Mouse (Mus musculus): ENCODE data around the gene Krtap4-1. TPM values are rescaled to one million over a fixed set of nuclear protein-coding genes. Genes with fewer than 3 reads are reported as not detected.
A peak's percentile ranks its signal among the peaks of the same experiment; 100 is the strongest.
"Not testable (repeated sequence)": the region's sequence is repeated elsewhere in the genome, so short reads cannot be mapped to it uniquely, and the experiment has no call there.

Krtap4-1 gene
- polyA plus RNA-seq (2015; fragmentation: Nextera tagmentation; extraction: Ambion mirVana): not detected in 2 replicates

DNA sequence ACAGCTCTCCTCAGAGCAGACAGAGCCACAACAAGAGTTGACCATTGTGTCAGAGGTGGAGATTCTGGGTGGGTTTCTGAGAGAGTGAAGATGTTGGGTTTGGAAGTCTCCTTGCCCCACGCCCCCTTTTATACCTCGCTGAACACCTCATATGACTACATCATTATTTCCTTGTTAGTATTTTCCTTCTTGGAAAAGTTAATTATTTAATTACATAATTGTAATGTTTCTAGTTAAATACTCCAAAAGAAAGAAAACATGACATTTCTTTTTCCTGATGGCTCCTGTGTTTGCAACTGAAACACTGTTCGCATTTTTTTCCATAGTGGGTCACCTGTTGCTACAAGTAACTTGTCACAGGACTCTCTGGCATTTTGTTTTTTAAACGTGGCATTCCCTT, at the start of gene Krtap4-1:
Krtap4-1 (minus strand) TSS at position 101 of the 400 bp plus-strand sequence.
- H3K27me3 ChIP-seq (replicated peaks; ENCODE audit: control insufficient read depth, insufficient read depth, low read length): no peaks in the 10 kb centered on the region
- no peak within 1 kb of the TSS for H3K9ac ChIP-seq (replicated peaks; ENCODE audit: low read depth, low read length)
- H3K36me3 ChIP-seq (ENCODE audit: control insufficient read depth, insufficient read depth): no peaks in the 10 kb centered on the region
- H3K27ac ChIP-seq (ENCODE audit: low read length): no peak within 1 kb of the TSS
- no peak for ATAC-seq
- 84% methylated on average over 4 of the region's 4 CpGs for WGBS
- H3K9me3 ChIP-seq (ENCODE audit: control insufficient read depth, low read length): no peaks in the 10 kb centered on the region
- H3K4me1 ChIP-seq (replicated peaks; ENCODE audit: control insufficient read depth, insufficient read depth, low read length): no peaks in the 10 kb centered on the region
- no peak within 1 kb of the TSS for H3K4me3 ChIP-seq (replicated peaks; ENCODE audit: low read length)
- H3K4me2 ChIP-seq (ENCODE audit: low read length): no peak within 1 kb of the TSS

DNA sequence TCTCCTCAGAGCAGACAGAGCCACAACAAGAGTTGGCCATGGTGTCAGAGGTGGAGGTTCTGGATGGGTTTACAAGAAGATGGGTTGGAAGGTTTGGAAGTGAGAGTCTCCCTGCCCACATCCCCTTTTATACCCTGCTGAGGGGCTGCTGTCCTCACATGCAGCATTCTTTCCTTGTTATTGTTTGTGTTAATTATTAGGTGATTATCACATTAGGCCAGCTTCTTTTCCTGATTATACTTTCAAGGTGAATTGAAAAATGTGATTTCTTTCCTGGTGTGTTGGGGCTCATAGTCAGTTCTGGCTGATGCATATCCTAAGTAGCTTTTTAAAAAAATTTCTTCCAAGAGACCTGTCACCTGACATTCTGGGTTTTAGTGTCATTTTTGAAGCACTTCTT, 37.8 kb upstream of the Krtap4-1 start, which contains the start of gene Krtap4-6:
Krtap4-6 (minus strand) TSS at position 101 of the 400 bp plus-strand sequence.
- Histone ChIP-seq H3K4me3 (replicated peaks; ENCODE audit: low read length) (no peak within 1 kb of the TSS), H3K9ac (replicated peaks; ENCODE audit: low read depth, low read length) (no peak within 1 kb of the TSS), H3K9me3 (ENCODE audit: control insufficient read depth, low read length) (no peaks in the 10 kb centered on the region), H3K4me2 (ENCODE audit: low read length) (no peak within 1 kb of the TSS), H3K27me3 (replicated peaks; ENCODE audit: control insufficient read depth, insufficient read depth, low read length) (no peaks in the 10 kb centered on the region), H3K36me3 (ENCODE audit: control insufficient read depth, insufficient read depth) (no peaks in the 10 kb centered on the region), H3K27ac (ENCODE audit: low read length) (no peak within 1 kb of the TSS), H3K4me1 (replicated peaks; ENCODE audit: control insufficient read depth, insufficient read depth, low read length) (no peaks in the 10 kb centered on the region)
- ATAC-seq: no peak

DNA sequence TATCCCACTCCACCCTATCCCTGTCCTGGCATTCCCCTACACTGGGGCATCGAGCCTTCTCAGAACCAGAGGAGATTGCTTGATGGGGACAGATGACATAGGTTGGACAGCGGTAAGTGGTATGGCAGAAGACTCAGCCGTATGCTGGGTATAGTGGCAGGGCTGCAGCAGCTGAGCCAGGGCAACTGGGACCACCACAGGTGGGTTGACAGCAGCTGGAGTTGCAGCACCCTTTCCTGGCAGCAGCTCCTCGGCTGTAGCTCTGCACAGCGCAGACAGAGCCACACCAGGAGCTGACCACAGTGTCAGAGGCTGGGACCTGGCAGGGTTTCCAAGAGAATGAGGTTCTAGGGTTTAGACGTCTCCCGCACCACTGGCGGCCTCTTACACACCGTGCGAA, 34.8 kb upstream of the Krtap4-1 start:
- no peak overlapping the region for H3K27ac ChIP-seq (ENCODE audit: low read length)
- no peaks in the 10 kb centered on the region for H3K4me1 ChIP-seq (replicated peaks; ENCODE audit: control insufficient read depth, insufficient read depth, low read length)
- H3K9ac ChIP-seq (replicated peaks; ENCODE audit: low read depth, low read length): no peak overlapping the region
- H3K27me3 ChIP-seq (replicated peaks; ENCODE audit: control insufficient read depth, insufficient read depth, low read length): no peaks in the 10 kb centered on the region
- no peak overlapping the region for H3K4me3 ChIP-seq (replicated peaks; ENCODE audit: low read length)
- H3K4me2 ChIP-seq (ENCODE audit: low read length): no peak overlapping the region
- no peaks in the 10 kb centered on the region for H3K36me3 ChIP-seq (ENCODE audit: control insufficient read depth, insufficient read depth)
- no peaks in the 10 kb centered on the region for H3K9me3 ChIP-seq (ENCODE audit: control insufficient read depth, low read length)
- ATAC-seq: no peak
- 85% methylated on average over 10 of the region's 10 CpGs for WGBS

DNA sequence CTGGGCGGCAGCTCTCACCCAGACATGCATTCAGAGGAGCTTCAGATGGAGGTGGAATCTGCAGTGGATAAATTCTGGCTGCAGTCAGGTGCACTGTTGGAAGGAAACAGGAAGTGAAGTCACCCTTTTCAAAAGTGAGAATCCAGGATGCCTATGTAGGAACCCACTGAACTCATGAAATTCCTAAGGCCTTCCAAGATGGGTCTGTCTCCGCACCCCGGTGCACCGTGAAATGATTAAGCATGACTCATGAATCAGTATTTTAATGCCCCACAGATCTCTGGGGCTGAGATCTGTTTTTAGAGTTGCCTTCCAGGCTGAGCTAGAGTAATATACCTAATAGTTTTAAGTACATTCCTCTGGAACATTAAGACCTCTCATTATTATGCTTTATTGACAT, 31.2 kb upstream of the Krtap4-1 start:
- Histone ChIP-seq H3K36me3 (ENCODE audit: control insufficient read depth, insufficient read depth) (no peaks in the 10 kb centered on the region), H3K27me3 (replicated peaks; ENCODE audit: control insufficient read depth, insufficient read depth, low read length) (no peaks in the 10 kb centered on the region), H3K27ac (ENCODE audit: low read length) (no peak overlapping the region), H3K4me1 (replicated peaks; ENCODE audit: control insufficient read depth, insufficient read depth, low read length) (no peaks in the 10 kb centered on the region), H3K4me3 (replicated peaks; ENCODE audit: low read length) (no peak overlapping the region), H3K9ac (replicated peaks; ENCODE audit: low read depth, low read length) (no peak overlapping the region), H3K4me2 (ENCODE audit: low read length) (no peak overlapping the region), H3K9me3 (ENCODE audit: control insufficient read depth, low read length) (no peaks in the 10 kb centered on the region)
- ATAC-seq: no peak
- 86% methylated on average over 4 of the region's 4 CpGs for whole genome bisulfite sequencing

DNA sequence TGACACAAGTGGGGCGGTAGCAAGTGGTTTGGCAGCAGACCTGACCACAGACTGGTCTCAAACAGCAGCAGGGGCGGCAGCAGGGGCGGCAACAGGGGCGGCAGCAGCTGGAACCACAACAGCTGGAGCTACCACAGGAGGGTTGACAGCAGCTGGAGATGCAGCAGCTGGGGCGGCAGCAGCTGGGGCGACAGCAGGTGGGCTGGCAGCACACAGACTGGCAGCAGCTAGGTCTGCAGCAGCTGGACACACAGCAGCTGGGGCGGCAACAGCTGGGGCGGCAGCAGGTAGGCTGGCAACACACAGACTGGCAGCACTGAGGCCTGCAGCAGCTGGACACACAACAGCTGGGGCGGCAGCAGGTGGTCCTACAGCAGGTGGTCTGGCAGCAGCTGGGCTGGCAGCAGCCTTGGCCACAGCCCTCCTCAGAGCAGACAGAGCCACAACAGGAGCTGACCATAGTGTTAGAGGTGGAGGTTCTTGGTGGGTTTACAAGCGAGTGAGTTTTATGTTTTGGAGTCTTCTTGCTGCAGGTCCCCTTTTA, 30.5 kb upstream of the Krtap4-1 start, which contains the start of gene Gm11563:
Gm11563 (minus strand) TSS at position 494 of the 544 bp plus-strand sequence.
- H3K9ac ChIP-seq (replicated peaks; ENCODE audit: low read depth, low read length); H3K9me3 ChIP-seq (ENCODE audit: control insufficient read depth, low read length); H3K27ac ChIP-seq (ENCODE audit: low read length); H3K36me3 ChIP-seq (ENCODE audit: control insufficient read depth, insufficient read depth); H3K4me2 ChIP-seq (ENCODE audit: low read length); ATAC-seq; H3K4me3 ChIP-seq (replicated peaks; ENCODE audit: low read length); H3K27me3 ChIP-seq (replicated peaks; ENCODE audit: control insufficient read depth, insufficient read depth, low read length); H3K4me1 ChIP-seq (replicated peaks; ENCODE audit: control insufficient read depth, insufficient read depth, low read length): not testable (repeated sequence)
- WGBS: 74% methylated on average over 10 of the region's 10 CpGs

DNA sequence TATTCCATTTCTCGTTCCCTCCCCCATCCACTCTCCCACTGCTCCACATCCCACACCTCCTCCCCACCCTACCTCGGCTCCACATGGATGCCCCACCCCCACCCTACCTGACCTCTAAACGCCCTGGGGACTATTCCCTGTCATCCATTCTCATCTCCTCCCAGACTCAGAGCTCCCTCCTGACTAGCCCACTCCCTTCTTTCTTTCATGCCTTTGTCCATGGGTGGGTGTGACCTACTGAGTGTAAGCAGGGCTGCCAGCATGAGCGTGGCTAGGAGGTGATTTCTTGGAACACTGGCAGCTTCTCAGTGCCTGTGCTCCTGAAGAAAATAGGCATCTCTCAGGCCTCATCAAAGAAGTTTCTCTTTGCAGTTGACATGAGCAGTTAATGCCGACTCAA, 29.0 kb upstream of the Krtap4-1 start:
- Histone ChIP-seq H3K27me3 (replicated peaks; ENCODE audit: control insufficient read depth, insufficient read depth, low read length) (no peaks in the 10 kb centered on the region), H3K36me3 (ENCODE audit: control insufficient read depth, insufficient read depth) (no peaks in the 10 kb centered on the region), H3K9ac (replicated peaks; ENCODE audit: low read depth, low read length) (no peak overlapping the region), H3K27ac (ENCODE audit: low read length) (no peak overlapping the region), H3K4me1 (replicated peaks; ENCODE audit: control insufficient read depth, insufficient read depth, low read length) (no peaks in the 10 kb centered on the region), H3K4me3 (replicated peaks; ENCODE audit: low read length) (no peak overlapping the region), H3K9me3 (ENCODE audit: control insufficient read depth, low read length) (no peaks in the 10 kb centered on the region), H3K4me2 (ENCODE audit: low read length) (no peak overlapping the region)
- 45% methylated on average over 5 of the region's 5 CpGs for WGBS
- no peak for ATAC-seq

DNA sequence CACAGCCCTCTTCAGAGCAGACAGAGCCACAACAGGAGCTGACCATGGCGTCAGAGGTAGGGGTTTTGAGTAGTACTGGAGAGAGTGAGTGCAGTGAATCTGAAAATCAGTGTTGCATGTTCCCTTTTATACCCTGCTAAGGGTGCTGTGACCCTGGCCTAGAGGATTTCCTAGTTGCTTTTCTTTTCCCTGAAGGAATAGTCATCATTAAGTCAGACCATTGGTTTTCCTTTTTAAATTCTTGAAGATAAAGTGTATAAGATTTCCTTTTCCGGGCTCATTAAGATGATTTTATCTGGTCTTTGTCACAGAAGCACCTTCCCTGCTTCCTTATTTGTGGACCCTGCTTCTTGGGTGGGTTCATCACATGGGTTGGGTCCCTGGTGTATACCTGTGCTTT, 22.1 kb upstream of the Krtap4-1 start, which contains the start of gene Gm11555:
Gm11555 (minus strand) TSS at position 101 of the 400 bp plus-strand sequence.
- no peak within 1 kb of the TSS for H3K4me2 ChIP-seq (ENCODE audit: low read length)
- 83% methylated on average over 2 of the region's 2 CpGs for WGBS
- no peaks in the 10 kb centered on the region for H3K36me3 ChIP-seq (ENCODE audit: control insufficient read depth, insufficient read depth)
- no peaks in the 10 kb centered on the region for H3K9me3 ChIP-seq (ENCODE audit: control insufficient read depth, low read length)
- no peaks in the 10 kb centered on the region for H3K4me1 ChIP-seq (replicated peaks; ENCODE audit: control insufficient read depth, insufficient read depth, low read length)
- no peak within 1 kb of the TSS for H3K9ac ChIP-seq (replicated peaks; ENCODE audit: low read depth, low read length)
- no peak within 1 kb of the TSS for H3K4me3 ChIP-seq (replicated peaks; ENCODE audit: low read length)
- ATAC-seq: no peak
- no peak within 1 kb of the TSS for H3K27ac ChIP-seq (ENCODE audit: low read length)
- no peaks in the 10 kb centered on the region for H3K27me3 ChIP-seq (replicated peaks; ENCODE audit: control insufficient read depth, insufficient read depth, low read length)

DNA sequence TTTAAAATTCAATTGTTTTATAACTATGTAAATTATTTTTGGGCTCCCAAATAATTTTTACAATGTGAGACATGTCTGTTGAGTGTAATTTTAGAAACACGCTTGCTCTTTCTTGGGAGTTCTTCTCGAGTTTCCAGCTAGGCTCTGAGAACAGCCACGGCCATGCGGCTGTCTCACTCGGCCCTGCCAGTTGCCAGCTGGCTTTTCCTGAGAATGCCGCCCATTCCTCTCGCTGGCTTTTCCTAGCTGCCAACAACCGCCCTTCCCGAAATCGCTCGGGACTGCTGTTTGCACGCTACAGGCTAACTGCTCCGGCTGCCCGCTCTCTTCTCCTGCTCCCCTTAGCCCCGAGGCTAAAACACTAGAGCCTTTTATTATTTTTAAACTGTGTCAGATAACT, 18.4 kb upstream of the Krtap4-1 start:
- Histone ChIP-seq H3K9me3 (ENCODE audit: control insufficient read depth, low read length) (no peaks in the 10 kb centered on the region), H3K27me3 (replicated peaks; ENCODE audit: control insufficient read depth, insufficient read depth, low read length) (no peaks in the 10 kb centered on the region)

DNA sequence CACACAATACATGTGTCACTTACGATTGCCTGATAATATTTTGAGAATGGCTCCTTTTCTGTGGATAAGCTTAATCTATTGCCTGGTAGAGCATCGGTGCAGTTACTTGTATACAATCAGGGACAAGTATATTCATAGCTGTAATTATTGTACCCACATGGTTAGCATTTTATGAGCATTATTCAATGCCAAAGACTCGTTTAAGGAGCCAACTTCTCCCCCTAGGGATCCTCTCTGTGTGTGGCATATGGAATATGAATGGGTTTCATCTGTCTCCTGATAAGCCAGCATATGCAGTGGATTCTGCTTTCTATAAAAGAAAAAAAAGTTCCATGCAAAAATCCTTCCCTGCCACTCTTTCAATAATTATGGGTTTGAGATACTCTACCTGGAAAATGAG, 16.3 kb upstream of the Krtap4-1 start:
- peak; percentile 58 for ATAC-seq
- Histone ChIP-seq H3K9me3 (ENCODE audit: control insufficient read depth, low read length) (no peaks in the 10 kb centered on the region), H3K9ac (replicated peaks; ENCODE audit: low read depth, low read length) (no peak overlapping the region), H3K27me3 (replicated peaks; ENCODE audit: control insufficient read depth, insufficient read depth, low read length) (no peaks in the 10 kb centered on the region), H3K27ac (ENCODE audit: low read length) (no peak overlapping the region), H3K4me3 (replicated peaks; ENCODE audit: low read length) (no peak overlapping the region), H3K36me3 (ENCODE audit: control insufficient read depth, insufficient read depth) (no peaks in the 10 kb centered on the region), H3K4me1 (replicated peaks; ENCODE audit: control insufficient read depth, insufficient read depth, low read length) (no peaks in the 10 kb centered on the region), H3K4me2 (ENCODE audit: low read length) (no peak overlapping the region)
- WGBS: 50% methylated on average over 3 of the region's 3 CpGs

More for the DNA sequence above, 18.4 kb upstream of the Krtap4-1 start:
- Histone ChIP-seq H3K4me1 (replicated peaks; ENCODE audit: control insufficient read depth, insufficient read depth, low read length) (no peaks in the 10 kb centered on the region), H3K9ac (replicated peaks; ENCODE audit: low read depth, low read length) (no peak overlapping the region), H3K36me3 (ENCODE audit: control insufficient read depth, insufficient read depth) (no peaks in the 10 kb centered on the region), H3K27ac (ENCODE audit: low read length) (no peak overlapping the region), H3K4me2 (ENCODE audit: low read length) (no peak overlapping the region), H3K4me3 (replicated peaks; ENCODE audit: low read length) (no peak overlapping the region)
- ATAC-seq: no peak
- 82% methylated on average over 15 of the region's 15 CpGs for WGBS

DNA sequence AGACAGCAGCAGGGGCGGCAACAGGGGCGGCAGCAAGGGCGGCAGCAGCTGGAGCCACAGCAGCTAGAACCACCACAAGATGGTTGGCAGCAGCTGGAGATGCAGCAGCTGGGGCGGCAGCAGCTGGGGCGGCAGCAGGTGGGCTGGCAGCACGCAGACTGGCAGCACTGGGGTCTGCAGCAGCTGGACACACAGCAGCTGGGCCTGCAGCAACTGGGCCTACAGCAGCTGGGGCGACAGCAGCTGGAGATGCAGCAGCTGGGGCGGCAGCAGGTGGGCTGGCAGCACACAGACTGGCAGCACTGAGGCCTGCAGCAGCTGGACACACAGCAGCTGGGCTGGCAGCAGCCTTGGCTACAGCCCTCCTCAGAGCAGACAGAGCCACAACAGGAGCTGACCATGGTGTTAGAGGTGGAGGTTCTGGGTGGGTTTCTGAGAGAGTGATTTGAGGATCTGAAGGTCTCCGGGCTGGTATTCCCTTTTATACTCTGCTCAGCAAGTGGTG, 15.6 kb upstream of the Krtap4-1 start, which contains the start of gene Krtap4-7:
Krtap4-7 (minus strand) TSS at position 455 of the 505 bp plus-strand sequence.
- WGBS: 86% methylated on average over 9 of the region's 9 CpGs
- not testable (repeated sequence) for H3K27ac ChIP-seq (ENCODE audit: low read length); H3K4me1 ChIP-seq (replicated peaks; ENCODE audit: control insufficient read depth, insufficient read depth, low read length); H3K27me3 ChIP-seq (replicated peaks; ENCODE audit: control insufficient read depth, insufficient read depth, low read length); ATAC-seq; H3K36me3 ChIP-seq (ENCODE audit: control insufficient read depth, insufficient read depth); H3K9me3 ChIP-seq (ENCODE audit: control insufficient read depth, low read length); H3K4me2 ChIP-seq (ENCODE audit: low read length); H3K4me3 ChIP-seq (replicated peaks; ENCODE audit: low read length); H3K9ac ChIP-seq (replicated peaks; ENCODE audit: low read depth, low read length)

Measured in forebrain, embryonic 16.5 days (tissue).